Mouse (Mus musculus) stomach, postnatal 0 days (tissue): ENCODE results near the gene Rab3b.

Experiments
- CTCF ChIP-seq: IDR thresholded peaks from 2 replicates; pipeline ENCODE4 v1.5.1; 2016; ENCODE audit warnings: antibody characterized with exemption, low read depth, mild to moderate bottlenecking, moderate library complexity
- EP300 ChIP-seq: optimal IDR thresholded peaks from 2 replicates; pipeline ENCODE3; 2016; ENCODE audit warnings: antibody characterized with exemption

GRCm38 (mm10) chr4:108873746-108874145 lies 5.1 kb upstream of the Rab3b start:
- TF ChIP-seq CTCF (no peak), EP300 (no peak)
